Mouse (Mus musculus) liver, postnatal 0 days (tissue): ENCODE data around the gene Txndc15.

Experiments used
- CTCF ChIP-seq: sonication (generic); IDR thresholded peaks from 2 replicates; pipeline ENCODE4 v1.5.1; 2016; ENCODE audit warnings: antibody characterized with exemption, low read depth
- EP300 ChIP-seq: IDR thresholded peaks from 2 replicates; pipeline ENCODE4 v1.6.1; 2016; ENCODE audit warnings: antibody characterized with exemption, low read depth, mild to moderate bottlenecking

- TF ChIP-seq CTCF (no peak), EP300 (no peak)
Measured at GRCm38 (mm10) chr13:55721516-55721915, 7.1 kb downstream of the Txndc15 start.
